Mouse (Mus musculus) urinary bladder, adult 2 months (tissue): ENCODE data around the gene Pfkl. TPM values are rescaled to one million over a fixed set of nuclear protein-coding genes. Genes with fewer than 3 reads are reported as not detected.
"Not testable (repeated sequence)": the region's sequence is repeated elsewhere in the genome, so short reads cannot be mapped to it uniquely, and the experiment has no call there.

Experiments used
- DNase-seq: peaks from one replicate; pipeline ENCODE4 v3.0.0; 2022; ENCODE audit warnings: low spot score
- polyA plus RNA-seq: library from polyadenylated mRNA; depleted of rRNA; stranded (reverse); fragments of >200 nt; gene quantifications from 2 replicates; pipeline ENCODE4 v1.2.3, GENCODE M21; 2012; rRNA removed

Pfkl gene
- polyA plus RNA-seq, result 53.7 and 55.3 TPM in 2 replicates

DNA sequence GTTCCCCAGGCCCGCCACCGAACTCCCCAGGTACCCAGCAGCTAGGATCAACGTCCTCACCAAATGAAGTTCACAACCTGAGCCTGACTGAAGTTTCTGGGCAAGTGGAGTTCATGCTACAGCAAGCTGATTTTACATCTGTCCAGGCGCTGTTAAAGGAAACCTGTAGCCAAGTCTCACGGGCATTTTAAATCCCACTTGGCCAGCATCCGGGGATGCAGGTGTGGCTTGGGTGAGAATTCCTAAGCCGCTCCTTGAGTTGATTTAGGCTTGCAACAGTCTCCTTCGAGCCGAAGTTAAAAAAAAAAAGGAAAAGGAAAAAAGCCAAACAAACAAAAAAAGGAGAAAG is at the start of gene Pfkl:
Gene Pfkl (minus strand): TSS at position 139 of the 349 bp plus-strand sequence.
- no peak for DNase-seq

DNA sequence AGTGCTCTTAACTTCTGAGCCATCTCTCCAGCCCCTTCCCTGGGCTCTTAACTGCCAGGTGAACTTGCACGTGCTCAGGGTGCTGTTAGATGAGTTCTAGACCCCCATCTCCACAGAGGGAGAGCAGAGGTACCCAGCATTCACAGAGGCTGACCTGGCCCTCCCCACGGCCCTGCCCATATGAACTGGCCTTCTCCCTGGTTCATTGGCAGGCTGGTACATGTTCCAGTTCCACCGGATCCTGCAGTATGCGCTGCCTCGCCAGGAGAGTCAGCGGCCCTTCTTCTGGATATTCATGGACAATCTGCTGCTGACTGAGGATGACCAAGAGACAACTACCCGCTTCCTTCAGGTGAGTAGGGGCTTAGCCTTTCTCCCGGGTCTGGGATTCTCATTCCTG is 47.2 kb upstream of the Pfkl start:
- DNase-seq, result peak; percentile 46

DNA sequence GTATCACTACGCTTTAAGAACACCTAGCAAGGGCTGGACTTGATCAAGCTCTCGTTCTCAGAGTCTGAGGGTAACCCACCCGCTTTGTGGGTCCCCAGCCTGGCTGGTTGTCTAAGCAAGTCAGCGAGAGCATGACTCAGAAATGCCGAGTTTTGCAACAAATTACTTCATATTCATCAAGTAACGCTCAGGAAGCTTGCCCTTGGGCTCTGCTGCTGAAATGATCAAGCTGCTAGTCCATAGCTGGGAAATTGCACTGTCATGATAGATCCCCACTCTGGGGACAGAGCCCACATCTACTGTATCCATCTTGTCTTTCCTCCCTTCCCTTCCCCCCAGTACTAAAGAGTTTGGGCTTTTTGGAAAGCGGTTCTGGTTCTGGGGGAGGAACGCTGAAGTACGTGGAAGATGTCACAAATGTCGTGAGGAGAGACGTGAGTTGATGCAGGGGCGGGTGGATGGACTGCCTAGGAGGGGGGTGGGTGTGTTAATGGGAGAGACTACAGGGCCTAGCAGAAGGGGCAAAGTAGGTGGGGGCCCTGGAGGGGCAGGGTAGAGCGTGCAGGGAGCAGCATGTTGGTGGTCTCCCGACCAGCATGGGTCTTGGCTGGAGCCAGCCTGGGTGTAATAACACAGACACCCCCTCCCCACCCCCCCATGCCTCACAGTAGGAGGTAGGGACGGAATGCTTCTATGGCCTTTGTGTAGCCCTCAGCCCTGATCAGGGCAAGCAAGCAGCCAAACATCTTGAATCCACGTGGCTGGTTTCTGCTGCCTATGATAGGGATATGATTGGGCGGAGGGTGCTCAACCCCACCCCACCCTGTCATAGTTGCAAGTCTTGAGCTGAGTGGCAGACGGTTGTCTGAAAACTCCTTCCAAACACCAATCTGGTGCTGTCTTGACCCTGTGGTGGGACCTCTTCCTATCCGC is 45.0 kb upstream of the Pfkl start:
- no peak for DNase-seq

DNA sequence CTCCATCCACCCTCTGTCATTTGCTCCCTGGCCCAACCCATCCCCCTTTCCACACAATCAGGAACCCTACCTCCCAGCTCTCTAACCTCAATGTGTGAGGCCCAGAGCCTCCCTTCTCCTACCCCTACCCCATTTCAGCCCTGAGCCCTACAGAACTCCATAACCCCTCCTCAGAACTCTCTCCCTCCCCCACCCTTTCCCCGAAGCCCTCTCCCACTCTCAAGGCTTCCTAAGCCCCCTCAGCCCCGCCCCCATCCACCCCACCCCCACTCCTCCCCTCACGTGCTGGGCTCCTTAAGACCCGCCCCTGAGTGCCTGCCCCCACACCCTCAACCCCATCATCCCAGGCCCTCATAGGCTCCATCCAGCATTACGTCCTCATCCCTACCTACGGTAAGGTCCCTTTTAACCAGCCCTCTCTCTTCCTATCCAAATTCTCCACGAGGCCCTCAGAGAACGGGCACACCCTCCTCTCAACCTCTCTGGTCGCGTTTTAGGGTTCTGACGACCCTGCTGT is 39.7 kb upstream of the Pfkl start:
- no peak for DNase-seq

DNA sequence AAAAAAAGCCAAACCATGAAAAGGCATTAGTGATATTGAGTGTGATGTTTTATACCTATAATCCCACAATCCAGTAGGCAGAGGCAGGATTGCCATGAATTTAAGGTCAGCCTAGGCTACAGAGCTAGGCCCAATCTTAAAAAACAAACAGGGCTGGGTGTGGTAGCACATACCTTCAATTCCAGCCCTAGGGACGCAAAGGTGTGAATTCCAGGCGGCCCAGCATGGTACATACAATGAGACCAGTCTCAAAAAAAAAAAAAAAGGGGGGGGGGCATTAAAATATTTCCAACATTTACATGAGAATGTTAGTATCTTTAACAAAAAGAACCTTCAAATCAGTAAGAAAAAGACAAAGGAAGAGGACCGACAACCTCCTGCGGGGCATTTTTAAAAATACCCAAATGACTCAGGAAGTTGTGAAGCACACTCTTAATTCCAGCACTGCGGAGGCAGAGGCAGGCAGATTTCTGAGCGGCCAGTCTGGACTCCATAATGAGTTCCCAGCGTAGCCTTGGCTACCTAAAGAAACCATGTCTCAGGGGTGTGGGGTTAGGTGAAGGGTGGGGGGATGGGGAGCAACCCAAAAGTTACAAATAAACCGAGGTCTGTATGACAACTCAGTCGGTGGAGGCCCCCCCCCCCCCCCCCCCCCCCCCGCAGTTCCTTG is 38.3 kb upstream of the Pfkl start:
- DNase-seq, result no peak

DNA sequence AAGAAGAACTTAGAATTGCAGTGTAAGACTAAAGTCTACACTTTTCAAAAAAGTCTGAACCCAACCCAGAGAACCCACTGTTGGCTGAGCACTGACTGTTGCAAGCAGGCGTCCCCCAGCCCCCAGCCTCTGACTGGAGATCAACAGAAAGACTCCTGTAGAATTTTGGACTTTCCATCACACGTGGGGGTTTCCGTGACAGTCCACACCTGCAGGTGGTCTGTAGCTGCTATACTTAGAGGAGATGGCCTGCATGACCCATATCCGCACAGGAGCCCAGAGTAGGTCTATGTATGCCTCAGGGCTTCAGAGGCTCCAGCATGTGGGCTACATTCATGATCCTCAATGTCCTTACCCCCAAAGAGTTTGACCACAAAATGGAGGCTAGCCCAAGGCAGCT is 36.5 kb upstream of the Pfkl start:
- DNase-seq, result no peak

DNA sequence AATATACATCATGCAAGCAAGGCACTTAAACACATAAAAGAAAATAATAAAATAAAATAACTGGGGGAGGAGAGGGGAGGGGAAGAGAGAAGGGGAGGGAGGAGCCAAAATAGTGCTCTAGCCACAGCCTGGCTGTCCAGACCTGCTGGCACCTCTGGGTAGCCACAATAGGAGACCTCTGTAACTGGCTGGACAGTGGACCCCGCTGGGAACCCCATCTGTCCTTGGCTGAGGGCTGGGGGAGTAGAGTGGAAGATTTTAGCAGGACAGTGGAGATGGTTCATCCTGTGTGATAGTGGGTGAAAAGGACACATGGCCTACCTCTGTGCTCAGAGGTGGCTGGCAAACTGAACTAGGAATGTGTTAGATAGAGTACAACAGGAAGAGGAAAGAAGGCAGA is 34.6 kb upstream of the Pfkl start:
- no peak for DNase-seq

- peak; percentile 49 for DNase-seq
Observed at GRCm38 (mm10) chr10:78043406-78043836, 33.5 kb upstream of the Pfkl start, which contains the start of gene Aire. Aire (minus strand) TSS chr10:78043610.

- no peak for DNase-seq
Observed at GRCm38 (mm10) chr10:78042697-78043405, 33.0 kb upstream of the Pfkl start.

DNA sequence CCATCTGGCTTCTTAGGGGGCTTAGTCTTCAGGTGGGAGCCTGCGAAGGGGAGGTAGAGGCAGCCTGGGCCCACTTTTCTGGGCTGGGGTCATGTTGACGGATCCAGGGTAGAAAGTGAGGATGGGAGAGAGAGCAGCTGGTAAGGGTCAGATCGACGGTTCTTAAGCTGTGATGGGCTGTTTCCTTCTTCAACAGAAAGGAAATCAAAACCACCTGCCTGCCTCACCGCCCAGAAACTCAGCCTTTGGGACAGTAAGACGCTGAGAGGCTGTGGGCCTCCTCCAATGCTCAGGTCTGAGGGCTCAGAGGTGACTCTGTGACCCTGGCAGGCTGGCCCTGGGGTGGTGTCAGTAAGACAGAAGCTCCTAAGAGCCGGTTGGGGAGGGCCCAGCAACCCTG is 32.2 kb upstream of the Pfkl start:
- no peak for DNase-seq

DNA sequence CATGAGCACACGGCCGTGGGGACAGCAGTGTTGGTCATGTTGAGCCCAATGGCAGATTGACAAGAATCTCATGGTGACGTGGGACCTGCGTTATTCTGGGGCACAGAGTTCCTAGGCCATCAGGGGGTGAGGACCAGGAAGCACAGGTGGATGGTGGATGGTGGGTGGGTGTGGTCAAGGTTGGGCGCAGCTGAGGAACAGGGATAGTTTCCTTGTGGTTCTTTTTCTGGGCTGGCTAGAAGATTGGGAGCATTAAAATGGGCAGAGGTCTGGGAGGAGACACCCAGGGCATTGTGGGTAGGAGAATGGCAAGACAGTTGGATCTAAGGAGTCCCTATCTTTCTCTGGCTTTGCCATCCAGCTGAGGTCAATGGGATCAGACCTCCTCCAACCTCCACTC is 31.8 kb upstream of the Pfkl start, which contains the start of gene Dnmt3l:
Gene Dnmt3l (plus strand): TSS at position 301 of the 400 bp plus-strand sequence.
- no peak for DNase-seq

DNA sequence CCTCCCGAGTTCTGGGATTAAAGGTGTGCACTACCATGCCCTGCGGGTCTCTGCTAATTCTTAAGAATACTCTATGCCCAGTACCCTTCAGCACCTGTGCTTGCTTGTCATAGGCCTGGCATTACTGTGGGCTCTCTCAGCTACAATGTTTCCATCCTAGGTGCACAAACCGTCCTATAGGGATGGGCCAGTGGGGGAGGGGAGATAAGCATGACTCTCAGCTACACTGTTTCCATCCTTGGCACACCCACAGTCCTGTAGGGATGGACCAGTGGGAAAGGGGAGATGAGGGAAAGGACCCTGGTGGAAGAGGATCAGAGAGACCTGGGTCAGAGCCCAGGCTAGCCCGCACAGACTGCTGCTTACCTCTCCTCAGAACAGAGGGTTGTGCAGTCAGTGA is 27.3 kb upstream of the Pfkl start:
- no peak for DNase-seq

GRCm38 (mm10) chr10:78031987-78032386 is 22.1 kb upstream of the Pfkl start:
- DNase-seq, result no peak

DNA sequence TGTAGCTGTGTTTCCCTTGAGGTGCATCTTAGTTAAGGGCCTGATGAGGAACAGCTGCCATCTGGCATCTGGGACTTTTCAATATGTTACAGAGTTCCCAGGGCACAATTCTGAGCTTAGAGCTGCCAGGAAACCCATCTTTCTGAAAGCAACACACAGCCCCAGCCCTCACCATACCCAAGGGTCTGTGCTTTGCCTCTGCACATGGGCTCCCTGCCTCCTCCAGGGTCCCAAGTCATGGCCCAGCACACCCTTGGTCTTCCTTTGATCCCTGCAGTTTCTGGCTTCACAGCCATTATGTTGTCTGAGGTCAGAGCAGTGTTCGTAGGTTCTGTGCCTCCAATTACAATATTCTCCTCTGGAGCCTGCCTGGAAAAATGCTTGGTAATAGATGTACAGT is 19.2 kb upstream of the Pfkl start:
- DNase-seq, result no peak

DNA sequence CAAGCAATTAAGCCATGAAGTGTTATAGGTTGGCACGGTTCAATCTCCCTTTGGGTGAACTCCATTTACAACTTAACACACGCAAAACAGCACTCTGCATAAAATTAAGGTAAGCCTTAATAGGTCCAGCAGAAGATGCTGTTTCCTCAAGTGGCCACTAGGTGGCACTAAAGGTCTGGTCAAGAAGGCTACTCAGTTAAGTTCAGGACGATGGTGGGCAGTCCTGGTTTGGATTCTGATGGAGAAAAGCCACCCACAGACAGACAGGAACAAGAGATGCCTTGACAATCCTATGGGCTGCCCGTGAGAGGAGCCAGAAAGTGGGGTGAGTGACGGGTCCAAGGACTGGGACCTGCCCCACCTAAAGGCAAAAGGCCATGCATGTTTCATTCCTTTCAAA is 18.2 kb upstream of the Pfkl start:
- DNase-seq, result peak; percentile 39

DNA sequence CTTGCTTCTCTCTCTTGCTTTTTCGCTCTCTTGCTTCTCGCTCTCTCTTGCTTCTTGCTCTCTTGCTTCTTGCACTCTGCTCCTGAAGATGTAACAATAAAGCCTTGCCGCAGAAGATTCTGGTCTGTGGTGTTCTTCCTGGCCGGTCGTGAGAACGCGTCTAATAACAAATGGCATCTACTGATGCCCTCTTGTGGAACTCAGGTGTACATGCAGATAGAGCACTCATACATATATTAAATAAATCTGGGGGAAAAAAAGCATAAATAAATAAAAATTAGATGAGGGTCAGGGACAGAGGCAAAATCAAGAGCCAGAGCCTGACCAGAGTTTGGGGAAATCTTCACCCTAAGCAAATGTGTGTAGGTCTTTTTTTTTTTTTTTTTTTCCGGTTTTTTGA is 15.6 kb upstream of the Pfkl start:
- not testable (repeated sequence) for DNase-seq

GRCm38 (mm10) chr10:78019984-78020383 is 10.1 kb upstream of the Pfkl start:
- not testable (repeated sequence) for DNase-seq

DNA sequence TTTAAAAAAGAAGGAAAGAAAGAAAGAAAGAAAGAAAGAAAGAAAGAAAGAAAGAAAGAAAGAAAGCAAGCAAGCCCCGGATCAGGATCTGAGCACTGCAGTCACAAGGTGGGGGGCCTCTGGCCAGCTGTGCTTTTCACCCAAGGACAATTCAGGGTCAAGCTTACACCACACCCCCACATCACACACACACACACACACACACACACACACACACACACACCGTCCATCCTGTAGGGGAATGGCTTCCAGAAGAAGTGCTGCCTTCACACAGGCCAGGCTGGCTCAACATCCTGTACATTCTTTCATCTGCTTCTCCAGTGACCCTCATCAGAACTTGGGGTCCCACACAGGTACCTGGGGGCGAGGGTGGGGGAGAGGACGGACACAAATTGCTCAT is 9.4 kb upstream of the Pfkl start:
- no peak for DNase-seq

DNA sequence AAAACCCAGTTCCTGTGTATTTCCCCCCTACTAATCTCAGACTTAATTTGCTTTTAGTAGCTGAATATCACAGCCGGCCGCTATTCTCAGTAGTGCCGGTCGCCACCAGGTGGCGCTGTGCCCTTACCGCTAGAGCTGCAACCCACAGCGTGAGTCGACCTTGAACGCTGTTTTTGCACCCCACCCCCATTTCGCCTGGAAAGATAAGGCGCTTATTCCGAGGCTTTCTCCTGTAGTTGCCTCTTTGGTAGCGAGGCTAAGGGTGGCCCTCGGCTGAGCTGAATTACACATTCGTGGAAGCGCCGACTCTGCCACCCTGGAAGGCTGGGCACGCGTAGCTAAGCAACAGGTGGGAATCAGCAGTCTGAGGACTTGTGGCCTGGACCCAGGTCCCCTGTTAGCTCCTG is 8.9 kb upstream of the Pfkl start:
- peak; percentile 56 for DNase-seq

DNA sequence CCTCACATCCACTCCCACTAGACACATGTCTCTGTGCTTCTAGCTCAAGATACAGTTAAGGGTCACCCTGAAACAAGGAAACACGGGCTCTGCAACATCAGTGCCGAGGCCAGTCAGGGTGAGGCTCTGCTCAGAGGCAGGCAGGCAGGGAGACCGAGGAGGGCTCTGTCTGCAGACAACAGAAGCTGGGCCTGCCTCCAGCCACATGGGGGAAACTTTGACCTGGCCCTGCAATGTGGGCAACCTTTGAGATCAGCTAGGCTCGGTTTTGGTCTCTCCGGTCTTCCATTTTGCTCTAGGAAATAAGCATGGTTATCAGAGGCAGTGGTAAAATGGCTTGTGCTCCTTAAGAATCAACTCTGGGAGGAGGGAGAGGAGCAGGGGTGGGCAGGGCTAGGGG is 6.5 kb upstream of the Pfkl start:
- DNase-seq, result no peak

DNA sequence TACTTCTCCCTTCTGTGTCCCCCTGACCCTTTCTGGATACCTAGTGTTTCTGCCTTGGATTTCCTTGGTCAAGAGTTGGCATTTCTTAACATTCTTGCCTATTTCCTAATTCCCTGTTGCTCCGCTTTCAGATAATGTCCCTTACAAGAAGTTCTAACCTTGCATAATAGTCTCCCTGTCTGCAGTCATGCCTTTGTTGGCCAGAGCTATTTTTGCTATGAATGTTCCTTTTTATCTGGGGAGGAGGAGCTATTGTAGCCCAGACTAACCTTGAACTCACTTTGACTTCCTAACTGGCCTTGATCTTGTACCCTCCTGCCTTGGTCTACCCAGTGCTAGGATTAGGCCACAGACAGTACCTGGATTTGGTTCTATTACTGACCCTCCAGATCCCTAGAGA is 5.6 kb upstream of the Pfkl start:
- no peak for DNase-seq
